Mouse (Mus musculus) neural tube, embryonic 11.5 days (tissue): ENCODE measurements around the gene Sh3d21. TPM values are rescaled to one million over a fixed set of nuclear protein-coding genes. Genes with fewer than 3 reads are reported as not detected.

Experiments used
- ATAC-seq: fragments of 200-750 bp; cut with Nextera tagmentation; 2 replicates; pipeline ENCODE4 v1.8.0; 2017; ENCODE audit warnings: moderate number of reproducible peaks, mild to moderate bottlenecking, moderate TSS enrichment, moderate library complexity; ENCODE audit not compliant: insufficient read depth, low FRiP score, low TSS enrichment
- DNase-seq: peaks from one replicate; pipeline ENCODE4 v3.0.0-alpha.2; 2015; ENCODE audit warnings: low spot score
- H3K27ac ChIP-seq: fragments of 300-500 bp; sonication (generic); 2 replicates; pipeline ENCODE4 v1.5.1; 2014; ENCODE audit warnings: low read depth, mild to moderate bottlenecking, low read length
- H3K27me3 ChIP-seq: fragments of 300-500 bp; sonication (generic); 2 replicates; pipeline ENCODE4 v1.6.1; 2014; ENCODE audit warnings: mild to moderate bottlenecking, low read length, mixed read lengths; ENCODE audit not compliant: control insufficient read depth, insufficient read depth
- H3K36me3 ChIP-seq: fragments of 300-500 bp; sonication (generic); 2 replicates; pipeline ENCODE4 v1.6.1; 2014; ENCODE audit warnings: mild to moderate bottlenecking, low read length, moderate library complexity, mixed read lengths; ENCODE audit not compliant: control insufficient read depth, insufficient read depth
- H3K4me1 ChIP-seq: fragments of 300-500 bp; sonication (generic); 2 replicates; pipeline ENCODE4 v1.6.1; 2014; ENCODE audit warnings: low read length, mixed read lengths; ENCODE audit not compliant: control insufficient read depth, insufficient read depth
- H3K4me2 ChIP-seq: fragments of 300-500 bp; sonication (generic); 2 replicates; pipeline ENCODE4 v1.6.1; 2014; ENCODE audit warnings: low read depth, mild to moderate bottlenecking, moderate library complexity
- H3K4me3 ChIP-seq: fragments of 300-500 bp; sonication (generic); 2 replicates; pipeline ENCODE4 v1.5.1; 2014; ENCODE audit warnings: low read depth, low read length
- H3K9ac ChIP-seq: fragments of 300-500 bp; sonication (generic); 2 replicates; pipeline ENCODE4 v1.6.1; 2014; ENCODE audit warnings: mild to moderate bottlenecking, low read length
- H3K9me3 ChIP-seq: fragments of 300-500 bp; sonication (generic); 2 replicates; pipeline ENCODE4 v1.6.1; 2016; ENCODE audit warnings: low read length; ENCODE audit not compliant: control insufficient read depth
- WGBS: fragments of 180-500 bp; shearing (Covaris S2); extraction: QIAGEN DNeasy Blood & Tissue Kit; methylation state at CpG from one replicate; pipeline ENCODE4 v1.1.7; 2014; 5-methylcytosine and 5-hydroxymethylcytosine counted together
- polyA plus RNA-seq: library from polyadenylated mRNA; unstranded; fragments of >200 nt; fragmentation: Nextera tagmentation; extraction: Ambion mirVana; gene quantifications from 2 replicates; pipeline ENCODE4 v1.2.1, GENCODE M21; 2014

The Sh3d21 gene
- 2.1 and 2.6 TPM in 2 replicates for polyA plus RNA-seq

GRCm38 (mm10) chr4:126163067-126163659, at the start of gene Sh3d21:
TSS of gene Sh3d21 (minus strand) at chr4:126163491.
- no peaks in the 10 kb centered on the region for H3K9me3 ChIP-seq
- H3K36me3 ChIP-seq: peaks cover 10% of the 10 kb centered on the region
- H3K4me3 ChIP-seq: peak within 1 kb of the TSS; percentile 50
- 6% methylated on average over 22 of the region's 22 CpGs for WGBS
- H3K27me3 ChIP-seq: no peaks in the 10 kb centered on the region
- peak within 1 kb of the TSS; percentile 72 for H3K9ac ChIP-seq
- DNase-seq (peak; percentile 31), ATAC-seq (0 out of 2 replicates have a peak, but pooled peaks have one; percentile 29)
- H3K4me2 ChIP-seq: peak within 1 kb of the TSS; percentile 95
- H3K27ac ChIP-seq: no peak within 1 kb of the TSS
- H3K4me1 ChIP-seq: peaks cover 11% of the 10 kb centered on the region; the same call in 1 of the 2 replicates

DNA sequence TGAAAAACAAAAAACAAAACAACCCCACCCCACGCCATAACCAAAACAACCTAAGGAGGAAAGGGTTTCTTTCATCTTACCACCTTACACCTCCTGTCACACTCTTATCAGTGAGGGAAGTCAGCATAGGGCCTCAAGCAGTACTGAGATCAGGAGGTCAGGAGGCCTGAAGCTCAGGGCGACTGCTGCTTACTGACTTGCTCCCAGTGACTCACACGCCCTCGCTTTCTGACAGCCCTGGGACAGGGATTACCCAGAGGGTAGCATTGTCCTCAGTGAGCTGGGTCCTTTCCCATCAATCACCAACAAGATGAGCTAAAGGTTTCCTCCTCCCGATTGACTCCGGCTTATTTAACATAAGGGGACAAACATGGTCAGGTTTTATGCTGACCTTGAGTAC, 43.8 kb upstream of the Sh3d21 start:
- ATAC-seq (no peak), DNase-seq (no peak)
- WGBS: 74% methylated on average over 6 of the region's 6 CpGs
- Histone ChIP-seq H3K27ac (no peak overlapping the region), H3K36me3 (no peaks in the 10 kb centered on the region), H3K9ac (no peak overlapping the region), H3K4me3 (no peak overlapping the region), H3K4me2 (no peak overlapping the region), H3K4me1 (no peaks in the 10 kb centered on the region), H3K9me3 (no peaks in the 10 kb centered on the region), H3K27me3 (no peaks in the 10 kb centered on the region)

GRCm38 (mm10) chr4:126205386-126205785, 42.1 kb upstream of the Sh3d21 start:
- Histone ChIP-seq H3K9me3 (no peaks in the 10 kb centered on the region), H3K9ac (no peak overlapping the region), H3K4me2 (no peak overlapping the region), H3K36me3 (no peaks in the 10 kb centered on the region), H3K27me3 (no peaks in the 10 kb centered on the region), H3K27ac (no peak overlapping the region), H3K4me1 (peaks cover 7% of the 10 kb centered on the region; the same call in 1 of the 2 replicates), H3K4me3 (no peak overlapping the region)
- WGBS: 93% methylated on average over 1 of the region's 1 CpGs
- DNase-seq (no peak), ATAC-seq (no peak)

- no peaks in the 10 kb centered on the region for H3K36me3 ChIP-seq
- ATAC-seq (no peak), DNase-seq (no peak)
- H3K4me3 ChIP-seq: no peak overlapping the region
- H3K9me3 ChIP-seq: no peaks in the 10 kb centered on the region
- H3K9ac ChIP-seq: no peak overlapping the region
- no peaks in the 10 kb centered on the region for H3K27me3 ChIP-seq
- H3K4me1 ChIP-seq: peaks cover 10% of the 10 kb centered on the region; the same call in 1 of the 2 replicates
- WGBS: 87% methylated on average over 12 of the region's 12 CpGs
- H3K27ac ChIP-seq: no peak overlapping the region
- no peak overlapping the region for H3K4me2 ChIP-seq
Measured at GRCm38 (mm10) chr4:126204661-126205230, 41.5 kb upstream of the Sh3d21 start.

GRCm38 (mm10) chr4:126204016-126204415, 40.7 kb upstream of the Sh3d21 start:
- H3K36me3 ChIP-seq: no peaks in the 10 kb centered on the region
- no peak for DNase-seq
- no peak overlapping the region for H3K9ac ChIP-seq
- no peaks in the 10 kb centered on the region for H3K9me3 ChIP-seq
- H3K4me2 ChIP-seq: no peak overlapping the region
- ATAC-seq: no peak
- no peak overlapping the region for H3K4me3 ChIP-seq
- H3K27ac ChIP-seq: no peak overlapping the region
- WGBS: 84% methylated on average over 8 of the region's 8 CpGs
- H3K4me1 ChIP-seq: peaks cover 10% of the 10 kb centered on the region; the same call in 1 of the 2 replicates
- H3K27me3 ChIP-seq: no peaks in the 10 kb centered on the region

- Histone ChIP-seq H3K4me3 (peak overlapping the region; percentile 69), H3K27me3 (no peaks in the 10 kb centered on the region), H3K9me3 (no peaks in the 10 kb centered on the region), H3K27ac (peak overlapping the region; percentile 61; the same call in 1 of the 2 replicates), H3K4me2 (peak overlapping the region; percentile 48), H3K4me1 (peaks cover 12% of the 10 kb centered on the region; the same call in 1 of the 2 replicates), H3K36me3 (no peaks in the 10 kb centered on the region), H3K9ac (peak overlapping the region; percentile 51)
- 73% methylated on average over 10 of the region's 10 CpGs for WGBS
- ATAC-seq: no peak
- no peak for DNase-seq
Measured at GRCm38 (mm10) chr4:126203336-126203895, 40.1 kb upstream of the Sh3d21 start.

GRCm38 (mm10) chr4:126202303-126203181, 39.3 kb upstream of the Sh3d21 start, which contains the start of gene Thrap3:
TSS of gene Thrap3 (minus strand) at chr4:126202760.
- peak within 1 kb of the TSS; percentile 50 for H3K4me2 ChIP-seq
- under 1% methylated on average over 69 of the region's 75 CpGs for WGBS
- no peaks in the 10 kb centered on the region for H3K36me3 ChIP-seq
- peak within 1 kb of the TSS; percentile 69 for H3K4me3 ChIP-seq
- ATAC-seq (peak; percentile 98), DNase-seq (peak; percentile 100)
- no peaks in the 10 kb centered on the region for H3K27me3 ChIP-seq
- H3K9me3 ChIP-seq: no peaks in the 10 kb centered on the region
- H3K4me1 ChIP-seq: peaks cover 12% of the 10 kb centered on the region; the same call in 1 of the 2 replicates
- H3K27ac ChIP-seq: peak within 1 kb of the TSS; percentile 89
- peak within 1 kb of the TSS; percentile 85 for H3K9ac ChIP-seq

DNA sequence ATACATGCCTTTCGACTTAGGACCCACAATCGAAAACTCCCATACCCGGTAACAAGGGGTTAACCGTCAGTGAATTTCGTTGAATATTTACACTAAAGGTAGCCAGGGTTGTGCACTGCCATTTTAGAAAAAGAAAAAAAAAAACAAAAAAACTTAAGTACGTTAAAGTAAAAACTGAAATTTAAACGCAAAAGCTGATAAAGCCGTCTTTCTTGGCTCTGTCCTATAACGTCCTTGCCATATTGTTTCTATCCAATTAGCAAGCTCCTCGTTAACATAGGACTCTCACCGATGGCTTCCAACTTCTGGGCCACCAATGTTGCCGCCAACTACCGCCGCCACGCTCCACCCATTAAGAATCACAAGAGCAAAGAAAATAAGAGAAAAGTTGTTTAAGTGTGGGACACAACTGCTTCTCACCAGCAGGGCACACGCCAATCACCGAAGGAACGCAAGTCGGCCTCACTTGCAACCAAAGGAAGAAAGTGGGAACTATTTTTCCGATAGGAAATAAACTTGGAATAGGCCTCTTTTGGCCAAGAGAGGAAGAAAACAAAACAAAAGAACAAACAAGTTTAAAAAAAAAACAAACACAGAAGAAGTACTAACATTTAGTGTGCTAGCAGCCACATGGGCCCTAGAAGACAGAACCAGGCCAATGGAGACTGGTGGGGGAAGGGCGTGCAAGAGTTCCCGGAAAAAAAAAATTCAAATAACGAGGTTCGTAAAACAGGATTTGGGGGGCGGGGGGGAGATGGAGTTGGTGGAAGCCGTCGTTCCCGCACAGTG, 38.4 kb upstream of the Sh3d21 start:
- peak overlapping the region; percentile 69 for H3K4me3 ChIP-seq
- H3K4me1 ChIP-seq: peaks cover 12% of the 10 kb centered on the region; the same call in 1 of the 2 replicates
- peak overlapping the region; percentile 50 for H3K4me2 ChIP-seq
- WGBS: under 1% methylated on average over 28 of the region's 28 CpGs
- peak overlapping the region; percentile 85 for H3K9ac ChIP-seq
- no peaks in the 10 kb centered on the region for H3K27me3 ChIP-seq
- ATAC-seq: no peak
- no peaks in the 10 kb centered on the region for H3K9me3 ChIP-seq
- H3K27ac ChIP-seq: peak overlapping the region; percentile 89
- no peaks in the 10 kb centered on the region for H3K36me3 ChIP-seq
- peak; percentile 43 for DNase-seq
